Mouse (Mus musculus) hindbrain, embryonic 11.5 days (tissue): Measurements from ENCODE around the gene Fgfr2. TPM values are rescaled to one million over a fixed set of nuclear protein-coding genes. Genes with fewer than 3 reads are reported as not detected.

Experiments used
- ATAC-seq: fragments of 200-750 bp; cut with Nextera tagmentation; 2 replicates; pipeline ENCODE4 v1.8.0; 2017; ENCODE audit warnings: mild to moderate bottlenecking, moderate TSS enrichment, moderate library complexity; ENCODE audit not compliant: low FRiP score
- DNase-seq: peaks from one replicate; pipeline ENCODE4 v3.0.0-alpha.2; 2015; ENCODE audit warnings: low spot score
- H3K27ac ChIP-seq: fragments of 300-500 bp; sonication (generic); 2 replicates; pipeline ENCODE4 v1.5.1; 2014; ENCODE audit warnings: mild to moderate bottlenecking, low read depth, low read length
- H3K27me3 ChIP-seq: fragments of 300-500 bp; sonication (generic); 2 replicates; pipeline ENCODE4 v1.6.1; 2014; ENCODE audit warnings: mild to moderate bottlenecking, low read length, moderate library complexity, mixed read lengths; ENCODE audit not compliant: control insufficient read depth, insufficient read depth
- H3K36me3 ChIP-seq: fragments of 300-500 bp; sonication (generic); 2 replicates; pipeline ENCODE4 v1.6.1; 2014; ENCODE audit warnings: mild to moderate bottlenecking, low read length, moderate library complexity, mixed read lengths; ENCODE audit not compliant: control insufficient read depth, insufficient read depth
- H3K4me1 ChIP-seq: fragments of 300-500 bp; sonication (generic); replicated peaks from 2 replicates; pipeline ENCODE4 v1.6.1; 2014; ENCODE audit warnings: low read length, mixed read lengths; ENCODE audit not compliant: control insufficient read depth, insufficient read depth
- H3K4me2 ChIP-seq: fragments of 300-500 bp; sonication (generic); replicated peaks from 2 replicates; pipeline ENCODE4 v1.6.1; 2014; ENCODE audit warnings: mild to moderate bottlenecking, low read depth, low read length
- H3K4me3 ChIP-seq: fragments of 300-500 bp; sonication (generic); 2 replicates; pipeline ENCODE4 v1.5.1; 2014; ENCODE audit warnings: low read depth, low read length
- H3K9ac ChIP-seq: fragments of 300-500 bp; sonication (generic); 2 replicates; pipeline ENCODE4 v1.6.1; 2014; ENCODE audit warnings: low read depth, low read length
- H3K9me3 ChIP-seq: fragments of 300-500 bp; sonication (generic); 2 replicates; pipeline ENCODE4 v1.6.1; 2016; ENCODE audit warnings: low read length; ENCODE audit not compliant: control insufficient read depth
- WGBS: fragments of 180-500 bp; shearing (Covaris S2); extraction: QIAGEN DNeasy Blood & Tissue Kit; methylation state at CpG from one replicate; pipeline ENCODE4 v1.1.7; 2014; 5-methylcytosine and 5-hydroxymethylcytosine counted together
- polyA plus RNA-seq: library from polyadenylated mRNA; unstranded; fragments of >200 nt; fragmentation: Nextera tagmentation; extraction: Ambion mirVana; gene quantifications from 2 replicates; pipeline ENCODE4 v1.2.1, GENCODE M21; 2014

Fgfr2 gene
- polyA plus RNA-seq, 1 experiment from 2014 or later, result 71.3 TPM

GRCm38 (mm10) chr7:130803251-130803825 lies 2319.8 kb downstream of the Fgfr2 start:
- Histone ChIP-seq H3K4me3 (no peak overlapping the region), H3K36me3 (no peaks in the 10 kb centered on the region), H3K9me3 (no peaks in the 10 kb centered on the region), H3K4me1 (no peaks in the 10 kb centered on the region), H3K27me3 (no peaks in the 10 kb centered on the region), H3K4me2 (no peak overlapping the region), H3K27ac (no peak overlapping the region), H3K9ac (no peak overlapping the region)
- DNase-seq (no peak), ATAC-seq (no peak)
- 85% methylated on average over 8 of the region's 8 CpGs for WGBS

- ATAC-seq (no peak), DNase-seq (no peak)
- Histone ChIP-seq H3K27ac (no peak overlapping the region), H3K9me3 (no peaks in the 10 kb centered on the region), H3K4me1 (no peaks in the 10 kb centered on the region), H3K4me3 (no peak overlapping the region), H3K27me3 (no peaks in the 10 kb centered on the region), H3K36me3 (no peaks in the 10 kb centered on the region), H3K4me2 (no peak overlapping the region), H3K9ac (no peak overlapping the region)
- 96% methylated on average over 4 of the region's 4 CpGs for WGBS
Measured at GRCm38 (mm10) chr7:130801811-130802210, 2321.3 kb downstream of the Fgfr2 start.

GRCm38 (mm10) chr7:130800681-130801080 lies 2322.5 kb downstream of the Fgfr2 start:
- Histone ChIP-seq H3K4me3 (no peak overlapping the region), H3K4me2 (no peak overlapping the region), H3K4me1 (no peaks in the 10 kb centered on the region), H3K27me3 (no peaks in the 10 kb centered on the region), H3K9me3 (no peaks in the 10 kb centered on the region), H3K27ac (no peak overlapping the region), H3K36me3 (no peaks in the 10 kb centered on the region), H3K9ac (no peak overlapping the region)
- no peak for DNase-seq
- ATAC-seq, result no peak
- WGBS, result 73% methylated on average over 4 of the region's 4 CpGs

GRCm38 (mm10) chr7:130799418-130799817 lies 2323.7 kb downstream of the Fgfr2 start:
- DNase-seq, result no peak
- WGBS, result 88% methylated on average over 10 of the region's 10 CpGs
- no peak overlapping the region for H3K4me2 ChIP-seq
- H3K9me3 ChIP-seq, result no peaks in the 10 kb centered on the region
- ATAC-seq, result no peak
- no peak overlapping the region for H3K9ac ChIP-seq
- no peaks in the 10 kb centered on the region for H3K36me3 ChIP-seq
- no peaks in the 10 kb centered on the region for H3K27me3 ChIP-seq
- no peak overlapping the region for H3K27ac ChIP-seq
- no peak overlapping the region for H3K4me3 ChIP-seq
- H3K4me1 ChIP-seq, result no peaks in the 10 kb centered on the region

GRCm38 (mm10) chr7:130797524-130797923 lies 2325.6 kb downstream of the Fgfr2 start:
- ATAC-seq, result no peak
- no peaks in the 10 kb centered on the region for H3K36me3 ChIP-seq
- H3K9ac ChIP-seq, result no peak overlapping the region
- H3K4me3 ChIP-seq, result no peak overlapping the region
- no peak for DNase-seq
- no peaks in the 10 kb centered on the region for H3K27me3 ChIP-seq
- no peaks in the 10 kb centered on the region for H3K4me1 ChIP-seq
- no peaks in the 10 kb centered on the region for H3K9me3 ChIP-seq
- H3K4me2 ChIP-seq, result no peak overlapping the region
- no peak overlapping the region for H3K27ac ChIP-seq
- 91% methylated on average over 6 of the region's 6 CpGs for WGBS

- no peak overlapping the region for H3K27ac ChIP-seq
- H3K4me3 ChIP-seq, result no peak overlapping the region
- peak; percentile 9 for DNase-seq
- ATAC-seq, result no peak
- no peaks in the 10 kb centered on the region for H3K4me1 ChIP-seq
- H3K9ac ChIP-seq, result no peak overlapping the region
- H3K27me3 ChIP-seq, result no peaks in the 10 kb centered on the region
- H3K4me2 ChIP-seq, result no peak overlapping the region
- no peaks in the 10 kb centered on the region for H3K9me3 ChIP-seq
- WGBS, result 62% methylated on average over 8 of the region's 8 CpGs
- H3K36me3 ChIP-seq, result no peaks in the 10 kb centered on the region
Measured at GRCm38 (mm10) chr7:130796786-130797185, 2326.4 kb downstream of the Fgfr2 start.

- Histone ChIP-seq H3K4me1 (no peaks in the 10 kb centered on the region), H3K36me3 (no peaks in the 10 kb centered on the region), H3K4me3 (no peak overlapping the region), H3K9me3 (no peaks in the 10 kb centered on the region), H3K27ac (no peak overlapping the region), H3K9ac (no peak overlapping the region), H3K4me2 (no peak overlapping the region), H3K27me3 (no peaks in the 10 kb centered on the region)
- no peak for DNase-seq
- no peak for ATAC-seq
- 75% methylated on average over 9 of the region's 9 CpGs for WGBS
Measured at GRCm38 (mm10) chr7:130793671-130794070, 2329.5 kb downstream of the Fgfr2 start.

DNA sequence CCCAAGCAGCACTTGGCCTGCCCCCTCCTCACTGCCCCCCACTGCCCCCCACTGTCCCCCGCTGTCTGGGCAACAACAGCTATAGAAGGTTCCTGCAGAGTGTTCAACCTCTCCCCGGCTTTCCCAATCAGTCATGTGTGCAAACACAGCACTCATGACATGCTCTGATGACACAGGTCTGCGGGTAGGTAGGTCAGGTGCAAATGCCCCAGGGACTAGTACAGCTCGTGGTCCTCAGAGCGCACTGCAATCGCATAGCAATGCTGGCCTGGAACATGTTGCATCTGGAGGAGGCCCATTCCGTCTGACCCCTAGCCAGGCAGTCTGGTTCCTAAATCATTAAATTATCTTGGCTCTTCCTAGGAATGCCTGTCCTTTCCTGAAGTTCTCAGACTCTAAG lies 2333.7 kb downstream of the Fgfr2 start:
- DNase-seq (no peak), ATAC-seq (no peak)
- no peak overlapping the region for H3K9ac ChIP-seq
- H3K4me1 ChIP-seq, result no peaks in the 10 kb centered on the region
- 88% methylated on average over 7 of the region's 7 CpGs for WGBS
- no peak overlapping the region for H3K27ac ChIP-seq
- no peaks in the 10 kb centered on the region for H3K36me3 ChIP-seq
- no peaks in the 10 kb centered on the region for H3K27me3 ChIP-seq
- H3K9me3 ChIP-seq, result no peaks in the 10 kb centered on the region
- H3K4me2 ChIP-seq, result no peak overlapping the region
- no peak overlapping the region for H3K4me3 ChIP-seq

DNA sequence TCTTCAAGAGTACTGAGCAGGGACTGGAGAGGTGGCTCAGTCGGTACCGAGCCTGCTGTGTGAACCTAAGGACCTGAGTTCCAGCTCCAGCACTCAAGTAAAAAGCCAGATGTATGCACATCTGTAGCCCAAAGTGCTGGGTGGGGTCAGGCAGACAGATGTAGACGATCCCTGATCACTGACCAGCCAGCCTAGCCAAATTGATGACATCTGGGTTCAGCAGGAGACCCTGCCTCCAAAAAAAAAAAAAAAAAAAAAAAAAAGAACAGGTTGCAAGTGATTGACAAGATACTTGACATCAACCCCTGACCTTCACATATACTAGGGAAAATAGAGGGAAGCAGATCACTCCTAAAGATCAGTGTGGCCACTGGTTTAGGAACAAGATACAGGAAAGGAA lies 2334.2 kb downstream of the Fgfr2 start:
- ATAC-seq (no peak), DNase-seq (no peak)
- no peak overlapping the region for H3K4me3 ChIP-seq
- H3K9me3 ChIP-seq, result no peaks in the 10 kb centered on the region
- 81% methylated on average over 3 of the region's 3 CpGs for WGBS
- no peak overlapping the region for H3K27ac ChIP-seq
- no peaks in the 10 kb centered on the region for H3K36me3 ChIP-seq
- no peak overlapping the region for H3K9ac ChIP-seq
- no peaks in the 10 kb centered on the region for H3K4me1 ChIP-seq
- H3K4me2 ChIP-seq, result no peak overlapping the region
- H3K27me3 ChIP-seq, result no peaks in the 10 kb centered on the region
